In genomic region chr7:127121061-127121910, GRCm38 (mm10) we compare ENCODE assay signal across 9 mouse cellular contexts. TPM values are rescaled to one million over a fixed set of nuclear protein-coding genes. Genes with fewer than 3 reads are reported as not detected.
DNase-seq lines count a peak whose midpoint lies in the region; ATAC-seq lines count a peak whose summit lies in the region.
"Had no signal": no experiment of that assay in that cellular context is flagged by ENCODE, and none has a peak within 500 bp of the region (broad histone marks: within the 10 kb centered on the region; RNA-seq: fewer than 3 reads in every experiment).

No protein-coding gene starts in this region.

- H3K27me3 ChIP-seq in hindbrain, embryonic 10.5 days (ENCODE audit: insufficient read depth, poor library complexity, severe bottlenecking): peaks cover 42% of the 10 kb centered on the region
- H3K27me3 ChIP-seq in hindbrain, embryonic 14.5 days (ENCODE audit: control insufficient read depth, insufficient read depth, low read length): peaks cover 19% of the 10 kb centered on the region
- H3K27me3 ChIP-seq in embryonic facial prominence, embryonic 13.5 days: peaks cover 42% of the 10 kb centered on the region
- peaks cover 26% of the 10 kb centered on the region for H3K27me3 ChIP-seq in neural tube, embryonic 15.5 days (replicated peaks)

- H3K36me3 ChIP-seq in hindbrain, embryonic 10.5 days: no peaks in the 10 kb centered on the region
- H3K36me3 ChIP-seq in hindbrain, embryonic 14.5 days (replicated peaks; ENCODE audit: control insufficient read depth, insufficient read depth): no peaks in the 10 kb centered on the region
- no peaks in the 10 kb centered on the region for H3K36me3 ChIP-seq in embryonic facial prominence, embryonic 13.5 days
- no peaks in the 10 kb centered on the region for H3K36me3 ChIP-seq in neural tube, embryonic 15.5 days

- 6% methylated on average over 21 of the region's 21 CpGs for WGBS in hindbrain, embryonic 10.5 days
- WGBS in hindbrain, embryonic 14.5 days: 9% methylated on average over 21 of the region's 21 CpGs
- 12% methylated on average over 21 of the region's 21 CpGs for WGBS in embryonic facial prominence, embryonic 13.5 days
- 17% methylated on average over 21 of the region's 21 CpGs for whole genome bisulfite sequencing in neural tube, embryonic 15.5 days

- no peak overlapping the region for H3K9ac ChIP-seq in hindbrain, embryonic 14.5 days
- H3K9ac ChIP-seq in embryonic facial prominence, embryonic 13.5 days: 0 out of 2 replicates have a peak overlapping the region, but pooled peaks have one; percentile 36
- H3K9ac ChIP-seq in neural tube, embryonic 15.5 days (replicated peaks): no peak overlapping the region

- peak overlapping the region; percentile 34 for H3K4me3 ChIP-seq in hindbrain, embryonic 10.5 days
- no peak overlapping the region for H3K4me3 ChIP-seq in hindbrain, embryonic 14.5 days (replicated peaks; ENCODE audit: low read length)
- H3K4me3 ChIP-seq in embryonic facial prominence, embryonic 13.5 days: peak overlapping the region; percentile 6; the same call in 1 of the 2 replicates
- no peak overlapping the region for H3K4me3 ChIP-seq in neural tube, embryonic 15.5 days (replicated peaks)
- H3K4me3 ChIP-seq: myocyte had no signal

- no peak for ATAC-seq in hindbrain, embryonic 14.5 days (ENCODE audit: low FRiP score)
- no peak for ATAC-seq in embryonic facial prominence, embryonic 13.5 days (ENCODE audit: insufficient number of reproducible peaks, insufficient read depth, low FRiP score, low TSS enrichment, low read depth)
- no peak for ATAC-seq in neural tube, embryonic 15.5 days (ENCODE audit: low FRiP score)
- ATAC-seq in activated CD4-positive, CD25-positive, alpha-beta regulatory T cell, adult 4 months: no peak

- peaks cover 7% of the 10 kb centered on the region; the same call in 1 of the 2 replicates for H3K9me3 ChIP-seq in hindbrain, embryonic 10.5 days
- H3K9me3 ChIP-seq in hindbrain, embryonic 14.5 days (ENCODE audit: control insufficient read depth, low read length): no peaks in the 10 kb centered on the region; the same call in 1 of the 2 replicates
- peaks cover 9% of the 10 kb centered on the region for H3K9me3 ChIP-seq in embryonic facial prominence, embryonic 13.5 days
- H3K9me3 ChIP-seq in neural tube, embryonic 15.5 days (replicated peaks): no peaks in the 10 kb centered on the region; the same call in 1 of the 2 replicates

- peak overlapping the region; percentile 72 for H3K27ac ChIP-seq in hindbrain, embryonic 10.5 days
- no peak overlapping the region for H3K27ac ChIP-seq in hindbrain, embryonic 14.5 days
- H3K27ac ChIP-seq in embryonic facial prominence, embryonic 13.5 days: no peak overlapping the region; the same call in 1 of the 2 replicates
- H3K27ac ChIP-seq in neural tube, embryonic 15.5 days (replicated peaks): no peak overlapping the region

- peaks cover 40% of the 10 kb centered on the region for H3K4me1 ChIP-seq in hindbrain, embryonic 10.5 days (replicated peaks)
- no peaks in the 10 kb centered on the region for H3K4me1 ChIP-seq in hindbrain, embryonic 14.5 days (replicated peaks; ENCODE audit: control insufficient read depth, insufficient read depth, low read length)
- H3K4me1 ChIP-seq in embryonic facial prominence, embryonic 13.5 days: peaks cover 24% of the 10 kb centered on the region
- 0 out of 2 replicates have a peak, but pooled peaks cover 8% of the 10 kb centered on the region for H3K4me1 ChIP-seq in neural tube, embryonic 15.5 days

- peak; percentile 38 for DNase-seq in hindbrain, embryonic 10.5 days (ENCODE audit: low spot score)
- no peak for DNase-seq in hindbrain, embryonic 14.5 days (ENCODE audit: low spot score)
- peak; percentile 85 for DNase-seq in kidney, postnatal 14 days
- DNase-seq in cerebellum, postnatal 36 days: no peak
- DNase-seq: cerebellum, adult 18-20 months had no signal

- no peak overlapping the region for H3K4me2 ChIP-seq in hindbrain, embryonic 14.5 days (replicated peaks)
- peak overlapping the region; percentile 27 for H3K4me2 ChIP-seq in embryonic facial prominence, embryonic 13.5 days
- 0 out of 2 replicates have a peak overlapping the region, but pooled peaks have one; percentile 5 for H3K4me2 ChIP-seq in neural tube, embryonic 15.5 days

RNA-seq across cellular contexts. Expression of gene Qprt, which starts 0.7 kb away (rescaled TPM):
- 2.6 and 4.9 TPM in 2 replicates for polyA plus RNA-seq in hindbrain, embryonic 10.5 days (2016; fragmentation: Nextera tagmentation; extraction: Ambion mirVana)
- polyA plus RNA-seq in hindbrain, embryonic 14.5 days (2014; fragmentation: Nextera tagmentation; extraction: Ambion mirVana): 0.55 and 0.87 TPM in 2 replicates
- 1.1 and 1.2 TPM in 2 replicates for polyA plus RNA-seq in embryonic facial prominence, embryonic 13.5 days (2015; fragmentation: Nextera tagmentation; extraction: Ambion mirVana)
- polyA plus RNA-seq in neural tube, embryonic 15.5 days (2015; fragmentation: Nextera tagmentation; extraction: Ambion mirVana): 0.75 and 1.1 TPM in 2 replicates
- 10 to 100 TPM in 1 of 2 experiments, 1 to 10 TPM in 1; 9.2 to 11.7 TPM for polyA plus RNA-seq in activated CD4-positive, CD25-positive, alpha-beta regulatory T cell, adult 4 months (2017; shearing (Covaris generic))

RNA-seq across cellular contexts. Expression of gene Spn, which starts 16.3 kb away (rescaled TPM):
- polyA plus RNA-seq in hindbrain, embryonic 10.5 days (2016; fragmentation: Nextera tagmentation; extraction: Ambion mirVana): not detected in 2 replicates
- polyA plus RNA-seq in hindbrain, embryonic 14.5 days (2014; fragmentation: Nextera tagmentation; extraction: Ambion mirVana): not detected in 2 replicates
- 0.15 and 0.25 TPM in 2 replicates for polyA plus RNA-seq in embryonic facial prominence, embryonic 13.5 days (2015; fragmentation: Nextera tagmentation; extraction: Ambion mirVana)
- 0.08 and 2.8 TPM in 2 replicates for polyA plus RNA-seq in neural tube, embryonic 15.5 days (2015; fragmentation: Nextera tagmentation; extraction: Ambion mirVana)
- 100 to 1,000 TPM; 157 to 159 TPM for polyA plus RNA-seq in activated CD4-positive, CD25-positive, alpha-beta regulatory T cell, adult 4 months (2017; shearing (Covaris generic))

RNA-seq across cellular contexts. Expression of gene AI467606, which starts 30.1 kb away (rescaled TPM):
- polyA plus RNA-seq in hindbrain, embryonic 10.5 days (2016; fragmentation: Nextera tagmentation; extraction: Ambion mirVana): 0.80 and 0.81 TPM in 2 replicates
- 1.7 and 1.9 TPM in 2 replicates for polyA plus RNA-seq in hindbrain, embryonic 14.5 days (2014; fragmentation: Nextera tagmentation; extraction: Ambion mirVana)
- polyA plus RNA-seq in embryonic facial prominence, embryonic 13.5 days (2015; fragmentation: Nextera tagmentation; extraction: Ambion mirVana): 1.8 and 2.0 TPM in 2 replicates
- 2.4 and 8.6 TPM in 2 replicates for polyA plus RNA-seq in neural tube, embryonic 15.5 days (2015; fragmentation: Nextera tagmentation; extraction: Ambion mirVana)
- 100 to 1,000 TPM; 258 to 336 TPM for polyA plus RNA-seq in activated CD4-positive, CD25-positive, alpha-beta regulatory T cell, adult 4 months (2017; shearing (Covaris generic))

RNA-seq across cellular contexts. Expression of gene Zg16, which starts 34.2 kb away (rescaled TPM):
- not detected in 2 replicates for polyA plus RNA-seq in hindbrain, embryonic 10.5 days (2016; fragmentation: Nextera tagmentation; extraction: Ambion mirVana)
- polyA plus RNA-seq in hindbrain, embryonic 14.5 days (2014; fragmentation: Nextera tagmentation; extraction: Ambion mirVana): not detected in 2 replicates
- 15.5 TPM in 1 of 2 replicates, not detected in the other for polyA plus RNA-seq in embryonic facial prominence, embryonic 13.5 days (2015; fragmentation: Nextera tagmentation; extraction: Ambion mirVana)
- not detected in 2 replicates for polyA plus RNA-seq in neural tube, embryonic 15.5 days (2015; fragmentation: Nextera tagmentation; extraction: Ambion mirVana)
- polyA plus RNA-seq in activated CD4-positive, CD25-positive, alpha-beta regulatory T cell, adult 4 months (2017; shearing (Covaris generic)): not detected
- polyA plus RNA-seq: myocyte had no signal

Comparison
In these comparisons a context has a peak if more than half of its experiments do, and no peak if none do; other contexts are left out.
1. DNase-seq: peak in hindbrain, embryonic 10.5 days (single experiment) and kidney, postnatal 14 days (single experiment); none in hindbrain, embryonic 14.5 days (single experiment) and cerebellum, postnatal 36 days (0 of 2).
2. H3K4me3 ChIP-seq: peak in hindbrain, embryonic 10.5 days (single experiment) and embryonic facial prominence, embryonic 13.5 days (single experiment); none in hindbrain, embryonic 14.5 days (single experiment) and neural tube, embryonic 15.5 days (single experiment).
3. RNA of gene Spn, which starts 16.3 kb away (polyA plus RNA-seq): 157 to 159 TPM in activated CD4-positive, CD25-positive, alpha-beta regulatory T cell, adult 4 months; 0.15 to 0.25 TPM in embryonic facial prominence, embryonic 13.5 days, 0.08 to 2.8 TPM in neural tube, embryonic 15.5 days, not detected in hindbrain, embryonic 14.5 days and not detected in hindbrain, embryonic 10.5 days; every median in the first group is over 10 times any median in the second.
4. RNA of gene AI467606, which starts 30.1 kb away (polyA plus RNA-seq): 258 to 336 TPM in activated CD4-positive, CD25-positive, alpha-beta regulatory T cell, adult 4 months; 2.4 to 8.6 TPM in neural tube, embryonic 15.5 days, 1.7 to 1.9 TPM in hindbrain, embryonic 14.5 days, 1.8 to 2.0 TPM in embryonic facial prominence, embryonic 13.5 days and 0.80 to 0.81 TPM in hindbrain, embryonic 10.5 days; every median in the first group is over 10 times any median in the second.